10 mouse cellular contexts compared by ENCODE assay signal in the genomic region with DNA sequence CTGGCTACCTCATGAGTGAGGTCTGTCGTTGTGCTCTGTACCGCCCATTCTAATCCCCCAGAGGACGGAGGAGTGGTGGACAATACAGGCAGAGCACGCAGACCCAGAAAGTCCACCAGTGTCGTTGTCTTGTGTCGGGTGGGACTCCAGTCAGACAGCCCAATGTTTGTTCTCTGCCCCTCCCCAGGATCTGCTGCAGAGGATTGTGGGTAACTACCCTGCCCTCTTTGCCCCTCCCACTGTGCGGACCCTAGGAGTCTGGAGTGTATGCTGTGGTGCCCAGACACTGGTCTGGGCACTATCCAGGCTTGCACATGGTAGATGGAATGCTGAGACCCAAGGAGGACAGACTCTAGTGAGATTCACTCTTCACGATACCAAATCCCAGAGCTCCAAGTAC. TPM values are rescaled to one million over a fixed set of nuclear protein-coding genes. Genes with fewer than 3 reads are reported as not detected.
"Had no signal": no experiment of that assay in that cellular context is flagged by ENCODE, and none has a peak within 500 bp of the region (broad histone marks: within the 10 kb centered on the region; RNA-seq: fewer than 3 reads in every experiment).

No protein-coding gene starts in this region.

- H3K9me3 ChIP-seq: limb, embryonic 15.5 days; midbrain, embryonic 15.5 days had no signal

- H3K9ac ChIP-seq: limb, embryonic 15.5 days; liver, embryonic 14.5 days; midbrain, embryonic 15.5 days had no signal

- ATAC-seq: inflammation-experienced regulatory T-cells, adult 6 months; midbrain, embryonic 15.5 days had no signal

- H3K27ac ChIP-seq: limb, embryonic 15.5 days; liver, embryonic 14.5 days; midbrain, embryonic 15.5 days had no signal

- H3K36me3 ChIP-seq: limb, embryonic 15.5 days; midbrain, embryonic 15.5 days had no signal

- H3K4me3 ChIP-seq: limb, embryonic 15.5 days; midbrain, embryonic 15.5 days had no signal

- DNase-seq: left cerebral cortex, postnatal 4 days; right cerebral cortex, adult 18-20 months; right cerebral cortex, postnatal 25 days; thymus, adult 2 months; thymus, postnatal 25 days had no signal

- H3K4me2 ChIP-seq: limb, embryonic 15.5 days; midbrain, embryonic 11.5 days; midbrain, embryonic 15.5 days had no signal

RNA-seq across cellular contexts. Expression of gene Ccdc65, which starts 11.8 kb away (rescaled TPM):
- polyA plus RNA-seq: inflammation-experienced regulatory T-cells, adult 6 months had no signal
